Mouse (Mus musculus): ENCODE data around the gene Celf5.

GRCm38 (mm10) chr10:81429092-81429491 is 53.4 kb downstream of the Celf5 start:
- no peak for TF ChIP-seq CTCF (IDR thresholded peaks at IDR 0.05; ENCODE audit: low read depth, low read length)
- no peak for TF ChIP-seq POLR2A (IDR thresholded peaks at IDR 0.05; ENCODE audit: extremely low read depth, insufficient read depth, low read length)
